Mouse (Mus musculus) heart, adult 2 months (tissue): Measurements from ENCODE around the gene Vdac1.

ENCODE experiments used
- CTCF ChIP-seq: fragments of 200-600 bp; IDR thresholded peaks from 2 replicates; pipeline ENCODE4 v1.8.1; 2022; ENCODE audit warnings: antibody characterized with exemption, mild to moderate bottlenecking, moderate library complexity
- EP300 ChIP-seq: fragments of 200-500 bp; IDR thresholded peaks from 2 replicates; pipeline ENCODE4 v1.6.1; 2011; ENCODE audit warnings: low read depth, low read length, control low read depth; ENCODE audit not compliant: insufficient read depth
- POLR2A ChIP-seq: fragments of 200-500 bp; IDR thresholded peaks from 2 replicates; pipeline ENCODE4 v1.6.1; 2011; ENCODE audit warnings: mild to moderate bottlenecking, low read depth, low read length, control low read depth; ENCODE audit not compliant: insufficient read depth

DNA sequence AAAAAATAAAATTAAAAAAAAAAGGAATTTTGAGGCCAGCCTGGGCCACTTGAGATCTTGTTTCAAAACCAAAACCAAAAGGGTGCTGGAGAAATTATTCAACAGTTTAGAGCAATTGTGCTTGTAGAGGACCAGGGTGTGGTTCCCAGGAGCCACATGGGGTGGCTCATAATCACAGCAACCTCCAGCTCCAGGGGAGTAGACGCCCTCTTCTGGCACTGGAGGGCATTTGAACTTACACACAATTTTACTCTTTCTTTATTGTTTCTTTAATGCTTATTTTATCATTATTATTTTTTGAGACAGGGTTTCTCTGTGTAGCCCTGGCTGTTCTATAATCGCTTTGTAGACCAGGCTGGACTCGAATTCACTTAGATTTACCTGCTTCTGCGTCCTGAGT is 34.7 kb downstream of the Vdac1 start:
- TF ChIP-seq POLR2A (no peak), CTCF (peak; percentile 17; the same call in 1 of the 2 replicates), EP300 (no peak)
